Mouse (Mus musculus): ENCODE data around the gene Sec24a.
"Not testable (repeated sequence)": the region's sequence is repeated elsewhere in the genome, so short reads cannot be mapped to it uniquely, and the experiment has no call there.

Gene Sec24a

DNA sequence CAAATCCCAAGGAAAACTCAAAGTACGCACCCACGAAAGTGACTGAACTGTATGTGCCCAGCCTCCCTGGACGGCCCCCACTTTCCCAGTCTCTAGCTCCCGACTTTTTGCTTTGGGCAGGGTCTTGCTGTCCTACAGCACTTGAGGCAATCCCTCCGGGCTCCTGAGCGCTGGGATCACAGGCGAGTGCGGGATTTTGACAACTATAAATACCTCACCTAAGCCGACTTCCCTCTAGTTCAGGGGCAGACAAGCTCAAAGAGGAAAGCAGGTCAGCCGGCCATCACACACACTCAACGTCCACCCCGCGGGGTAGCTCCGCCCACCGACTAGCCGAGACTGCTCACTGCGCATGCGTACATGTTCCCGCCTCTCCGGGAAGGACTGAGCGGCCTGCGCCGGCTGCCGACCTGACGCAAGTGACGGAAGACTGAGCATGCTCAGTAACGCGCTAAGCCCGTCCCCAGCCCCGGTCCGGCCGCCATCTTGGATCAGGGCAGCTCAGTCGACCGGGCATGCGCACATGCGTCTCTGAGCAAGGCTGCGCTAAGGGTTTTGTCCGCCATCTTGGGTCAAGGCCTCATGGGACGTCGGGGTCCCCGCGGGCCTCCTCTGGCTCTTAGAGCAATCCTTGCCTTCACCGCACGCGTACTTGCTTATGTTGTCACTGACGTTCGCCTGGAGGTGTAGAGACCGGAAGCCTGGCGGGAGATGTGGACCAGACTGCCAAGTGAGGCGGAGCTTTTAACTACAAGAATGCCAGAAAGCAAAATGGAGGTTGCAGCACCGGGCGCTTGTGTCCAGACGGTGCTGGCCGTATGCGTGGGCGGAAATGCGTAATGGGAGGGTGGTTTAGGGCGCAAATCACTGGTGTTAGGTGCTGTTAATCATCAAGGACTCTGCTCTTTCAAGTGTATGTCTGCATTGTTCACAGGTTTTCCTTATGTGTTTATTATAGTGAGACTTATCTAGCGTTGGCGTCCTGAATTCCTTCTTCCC, 74.8 kb downstream of the Sec24a start, which contains the start of gene 0610009B22Rik:
Gene 0610009B22Rik (minus strand): TSS at position 545 of the 999 bp plus-strand sequence.
- DNase-seq (ENCODE audit: low spot score in 2 of 2) = peak; percentile 98 to 100

DNA sequence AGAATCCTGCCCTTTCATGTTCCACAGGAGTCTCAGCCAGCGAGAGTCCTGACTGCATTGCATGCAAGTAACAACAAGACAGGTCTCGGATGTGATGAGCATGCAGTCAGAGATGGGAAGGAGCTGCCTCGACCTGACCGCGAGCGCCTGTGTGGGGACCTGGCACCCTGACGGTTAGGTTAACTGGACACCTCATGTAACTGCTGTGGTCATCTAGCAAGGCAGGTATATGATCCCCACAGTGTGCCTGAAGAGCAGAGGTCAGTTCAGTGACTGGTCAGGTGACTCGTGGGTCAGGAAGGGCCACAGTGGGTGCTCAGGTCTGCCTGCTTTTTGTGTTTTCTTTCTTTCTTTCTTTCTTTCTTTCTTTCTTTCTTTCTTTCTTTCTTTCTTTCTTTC, 81.5 kb downstream of the Sec24a start:
- DNase-seq (ENCODE audit: low spot score in 2 of 2) = no peak

GRCm38 (mm10) chr11:51681324-51681975, 82.0 kb downstream of the Sec24a start:
- DNase-seq (ENCODE audit: low spot score in 2 of 2) = peak; percentile 82 to 90

DNA sequence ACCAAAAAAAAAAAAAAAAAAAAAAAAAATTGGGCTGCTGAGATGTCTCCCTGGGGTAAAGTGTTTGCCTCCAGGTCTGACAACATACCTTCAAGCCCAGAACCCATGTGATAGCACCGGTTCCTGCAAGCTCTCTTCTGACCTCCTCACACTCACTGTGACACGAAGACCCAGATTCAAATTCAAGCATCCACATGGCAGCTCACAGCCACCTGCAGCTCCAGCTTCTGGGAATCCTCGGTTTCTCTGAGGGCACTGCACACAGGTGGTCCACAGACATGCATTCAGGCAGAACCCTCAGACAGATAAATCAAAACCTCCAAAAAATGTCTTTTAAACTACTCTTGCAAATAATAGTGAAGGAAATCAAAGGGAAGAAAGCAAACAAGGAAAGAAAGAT, 84.0 kb downstream of the Sec24a start:
- no peak for DNase-seq (ENCODE audit: low spot score in 2 of 2)

GRCm38 (mm10) chr11:51677737-51678418, 85.6 kb downstream of the Sec24a start:
- no peak for DNase-seq (ENCODE audit: low spot score in 2 of 2)

DNA sequence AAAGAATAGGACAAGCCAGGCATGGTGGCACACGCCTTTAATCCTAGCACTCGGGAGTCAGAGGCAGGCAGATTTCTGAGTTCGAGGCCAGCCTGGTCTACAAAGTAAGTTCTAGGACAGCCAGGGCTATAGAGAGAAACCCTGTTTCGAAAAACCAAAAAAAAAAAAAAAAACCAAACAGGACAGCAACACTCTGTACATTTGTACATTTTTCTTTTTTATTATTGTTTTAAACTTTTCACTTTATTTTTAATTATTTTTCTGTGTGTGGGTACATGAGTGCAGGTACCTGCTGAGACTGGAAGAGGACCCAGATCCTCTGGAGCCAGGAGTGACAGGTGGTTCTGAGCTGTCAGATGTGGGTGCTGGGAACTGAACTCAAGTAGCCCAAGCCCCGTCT, 88.0 kb downstream of the Sec24a start:
- no peak for DNase-seq (ENCODE audit: low spot score in 2 of 2)

DNA sequence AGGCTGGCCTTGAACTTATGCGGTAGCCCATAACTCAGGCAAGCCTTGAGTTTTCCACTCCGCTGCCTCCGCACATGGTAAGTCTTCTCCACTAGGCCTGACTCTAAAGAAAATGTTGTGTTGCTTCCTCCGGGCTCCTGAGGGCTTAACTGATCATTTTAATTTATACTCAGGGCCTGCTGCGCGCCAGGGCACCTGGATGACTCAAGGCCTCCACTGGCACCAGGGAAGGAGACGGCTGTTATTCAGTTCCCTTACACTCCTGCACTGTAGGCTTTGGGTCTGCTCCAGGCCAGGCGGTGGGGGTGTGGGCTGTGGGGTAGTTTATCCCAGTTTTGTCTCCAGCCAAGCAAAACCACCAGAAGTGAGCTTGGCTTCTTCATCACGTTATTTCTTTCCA, 90.1 kb downstream of the Sec24a start:
- peak in 1 of 2 experiments; percentile 34 for DNase-seq (ENCODE audit: low spot score in 2 of 2)

- no peak for DNase-seq (ENCODE audit: low spot score in 2 of 2)
These were observed 92.1 kb downstream of the Sec24a start for GRCm38 (mm10) chr11:51671376-51671775.

DNA sequence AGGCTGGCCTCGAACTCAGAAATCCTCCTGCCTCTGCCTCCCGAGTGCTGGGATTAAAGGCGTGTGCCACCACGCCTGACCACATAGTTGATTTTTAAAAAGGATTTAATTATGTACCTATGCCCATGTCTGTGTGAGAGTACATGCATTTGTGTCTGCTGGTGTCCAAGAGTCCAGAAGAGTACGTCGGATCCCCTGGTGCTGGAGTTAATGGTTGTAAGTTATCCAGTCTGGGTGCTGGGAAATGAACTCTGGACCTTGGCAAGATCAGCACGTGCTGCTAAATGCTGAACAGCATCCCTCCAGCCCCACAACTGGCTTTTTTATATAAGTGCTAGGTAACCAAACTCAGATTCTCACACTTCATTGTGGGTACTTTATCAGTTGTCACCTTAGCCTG, 92.6 kb downstream of the Sec24a start:
- no peak for DNase-seq (ENCODE audit: low spot score in 2 of 2)

DNA sequence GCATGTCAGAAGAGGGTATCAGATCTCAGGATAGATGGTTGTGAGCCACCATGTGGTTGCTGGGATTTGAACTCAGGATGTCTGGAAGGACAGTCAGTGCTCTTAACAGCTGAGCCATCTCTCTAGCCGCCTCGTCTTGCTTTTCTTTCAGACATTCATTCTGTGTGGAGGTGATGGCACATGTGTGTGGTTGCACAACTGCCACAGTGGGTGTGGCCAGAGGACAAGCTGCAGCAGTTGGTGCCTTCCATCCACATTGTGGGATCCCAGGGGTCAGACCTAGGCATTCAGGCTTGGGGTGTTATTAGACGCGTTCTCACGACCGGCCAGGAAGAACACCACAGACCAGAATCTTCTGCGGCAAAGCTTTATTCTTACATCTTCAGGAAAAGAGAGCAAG, 98.7 kb downstream of the Sec24a start:
- not testable (repeated sequence) for DNase-seq (ENCODE audit: low spot score in 2 of 2)

- DNase-seq (ENCODE audit: low spot score in 2 of 2) = no peak
These were observed 100.8 kb downstream of the Sec24a start for GRCm38 (mm10) chr11:51662632-51663031.

DNA sequence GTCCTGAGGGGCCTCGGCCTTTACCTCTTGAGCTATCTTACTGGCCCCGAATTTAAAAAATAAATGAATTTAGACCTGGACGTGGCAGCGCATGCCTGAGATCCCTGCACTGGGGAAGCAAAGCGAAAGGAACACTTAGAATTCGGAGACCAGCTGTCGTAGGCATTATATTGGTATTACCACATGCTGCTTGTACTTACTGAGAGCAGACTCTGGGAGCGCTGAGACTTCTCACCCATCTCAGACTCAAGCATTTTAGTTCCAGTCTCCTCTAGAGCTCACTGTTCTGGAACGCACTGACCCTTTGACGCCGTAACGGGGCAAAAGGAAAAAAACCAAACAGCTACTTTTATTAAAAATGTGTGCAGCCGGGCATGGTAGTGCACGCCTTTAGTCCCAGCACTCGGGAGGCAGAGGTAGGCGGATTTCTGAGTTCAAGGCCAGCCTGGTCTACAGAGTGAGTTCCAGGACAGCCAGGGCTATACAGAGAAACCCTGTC, 101.5 kb downstream of the Sec24a start:
- no peak for DNase-seq (ENCODE audit: low spot score in 2 of 2)

GRCm38 (mm10) chr11:51658705-51659104, 104.7 kb downstream of the Sec24a start:
- peak; percentile 46 to 56 for DNase-seq (ENCODE audit: low spot score in 2 of 2)

DNA sequence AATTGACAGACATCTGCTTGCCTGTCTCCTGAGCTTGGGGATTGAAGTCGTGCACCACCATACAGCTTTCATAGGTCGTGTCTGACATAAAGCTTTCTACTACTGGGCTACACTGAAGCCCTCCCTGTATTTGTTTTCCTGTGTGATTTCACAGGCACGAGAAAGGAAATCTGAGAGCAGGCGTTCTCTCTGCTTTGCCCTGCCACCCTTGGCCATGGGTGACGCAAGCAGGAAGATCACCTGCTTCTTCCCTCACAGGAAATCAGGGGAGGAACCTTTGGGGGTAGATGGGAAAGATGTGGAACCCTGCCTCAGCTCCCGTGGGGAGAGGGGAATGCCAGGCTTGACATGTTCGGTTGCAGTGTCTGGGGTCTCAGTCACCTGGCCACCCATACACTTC, 105.1 kb downstream of the Sec24a start:
- no peak for DNase-seq (ENCODE audit: low spot score in 2 of 2)

DNA sequence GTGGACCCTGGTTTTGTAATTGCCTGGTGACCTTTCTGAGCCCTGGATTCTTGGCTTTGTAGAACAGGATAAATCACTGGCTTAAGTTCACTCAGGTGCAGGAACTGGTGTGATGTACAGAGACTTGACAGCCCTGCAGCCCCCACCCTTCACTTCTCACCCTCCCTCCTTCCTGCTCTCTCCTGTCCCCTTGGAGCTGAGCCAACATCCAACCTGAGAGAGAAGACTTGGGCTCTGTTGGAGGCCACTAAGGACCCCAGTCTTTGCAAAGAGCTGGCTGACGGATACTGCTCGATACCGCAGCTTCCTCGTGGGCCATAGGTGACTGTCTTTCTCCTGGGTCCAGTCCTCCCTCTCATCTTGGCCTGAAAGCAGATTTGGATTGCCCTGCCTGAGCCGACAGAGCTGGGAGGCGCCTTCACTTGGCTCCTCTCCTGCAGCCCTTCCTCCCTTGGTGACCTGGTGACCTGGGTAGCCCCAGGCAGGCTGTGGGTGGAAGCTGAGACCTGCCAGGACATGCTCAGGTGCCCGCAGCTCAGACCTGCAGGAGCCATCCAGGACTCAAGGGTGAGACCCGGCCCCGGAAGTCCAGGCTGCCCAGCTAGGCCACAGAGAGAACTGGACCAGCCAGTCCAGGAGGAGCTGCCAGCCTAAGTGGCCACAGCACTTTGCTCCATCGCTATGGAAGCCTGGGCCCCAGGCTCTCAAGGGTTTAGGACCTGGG, 106.5 kb downstream of the Sec24a start:
- peak; percentile 83 to 85 for DNase-seq (ENCODE audit: low spot score in 2 of 2)

DNA sequence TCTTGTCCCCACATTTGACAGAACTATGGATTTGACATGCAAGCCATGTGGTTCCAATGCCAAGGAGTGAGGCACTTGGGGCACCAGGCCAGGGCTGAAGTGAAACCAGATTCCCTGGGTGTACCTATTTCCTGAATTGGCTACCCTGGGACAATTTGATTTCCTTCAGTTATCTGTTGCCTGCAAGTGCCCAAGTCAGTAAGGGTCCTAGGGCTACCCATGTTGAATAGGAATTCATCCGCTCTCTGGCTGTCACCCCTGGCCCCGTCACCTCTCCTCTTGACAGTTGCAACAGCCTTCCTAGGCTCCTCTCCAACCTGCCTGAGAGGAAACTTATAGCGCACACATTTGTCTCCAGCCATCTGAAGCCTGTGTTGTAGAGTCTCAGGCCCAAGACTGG, 108.5 kb downstream of the Sec24a start:
- no peak for DNase-seq (ENCODE audit: low spot score in 2 of 2)

DNA sequence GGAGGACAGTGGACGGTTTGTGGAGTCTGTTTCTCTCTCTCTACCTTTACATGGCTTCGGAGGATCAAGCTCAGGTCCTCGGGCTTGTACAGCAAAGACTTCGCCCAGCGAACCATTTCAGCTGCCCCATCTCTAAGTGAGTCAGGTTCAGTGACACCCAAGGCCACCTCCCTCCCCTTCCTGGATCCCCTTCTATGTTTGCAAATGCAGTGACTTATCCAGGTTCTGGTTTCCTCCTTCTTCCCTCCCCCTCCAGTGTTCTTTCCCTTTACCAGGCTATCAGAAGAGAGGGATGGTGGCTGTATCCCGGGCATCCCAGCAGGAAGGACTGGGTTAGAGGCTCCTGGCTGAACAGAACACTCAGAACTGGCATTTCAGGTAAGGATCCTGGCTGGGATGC, 109.7 kb downstream of the Sec24a start:
- no peak for DNase-seq (ENCODE audit: low spot score in 2 of 2)

- DNase-seq (ENCODE audit: low spot score in 2 of 2) = no peak
These were observed 110.5 kb downstream of the Sec24a start for GRCm38 (mm10) chr11:51652889-51653418.

DNA sequence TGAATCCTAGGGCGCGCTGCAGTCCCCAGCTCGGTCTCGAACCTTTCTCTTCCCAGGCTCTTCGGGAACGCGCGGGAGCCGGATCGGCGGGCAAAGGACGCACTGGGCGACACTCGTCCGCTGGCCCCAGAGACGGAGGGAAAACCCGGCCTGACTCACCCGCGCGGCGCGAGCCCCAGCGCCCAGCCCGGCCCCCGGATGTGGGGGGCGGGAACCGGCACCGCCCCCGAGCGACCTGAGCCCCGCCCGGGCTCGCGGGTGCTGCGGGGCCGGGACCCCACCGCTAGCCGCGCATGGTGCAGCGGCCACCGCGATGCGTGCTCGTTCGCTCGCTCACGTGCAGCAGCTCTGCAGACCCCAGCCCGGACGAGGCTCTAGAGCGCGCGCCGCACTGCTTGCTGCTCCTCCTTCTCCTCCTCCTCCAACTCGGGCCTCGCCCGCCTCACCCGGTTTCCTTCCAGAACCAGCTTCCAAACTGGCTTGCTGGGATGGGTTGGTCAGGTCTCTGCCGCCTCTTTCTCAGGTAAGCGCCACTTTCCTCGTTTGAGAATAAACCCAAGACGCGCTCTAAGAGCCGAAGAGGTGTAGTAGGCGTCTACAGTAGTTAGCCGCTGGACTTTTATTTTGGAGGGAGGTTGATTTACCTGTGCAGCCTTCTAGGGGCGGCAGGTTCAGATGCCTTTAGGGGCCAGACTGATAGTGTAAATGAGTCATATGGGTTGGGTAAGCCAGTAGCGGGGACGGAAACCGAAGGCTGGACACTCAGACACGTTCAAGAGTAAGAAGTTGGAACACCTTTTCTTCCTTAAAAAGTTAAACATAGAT, 112.5 kb downstream of the Sec24a start, which contains the start of the genes N4bp3 and D930048N14Rik:
Gene N4bp3 (minus strand): TSS at position 152 of the 825 bp plus-strand sequence.
Gene D930048N14Rik (plus strand): TSS at position 264 of the 825 bp plus-strand sequence.
- peak; percentile 75 to 79 for DNase-seq (ENCODE audit: low spot score in 2 of 2)

- DNase-seq (ENCODE audit: low spot score in 2 of 2) = no peak
These were observed 113.2 kb downstream of the Sec24a start for GRCm38 (mm10) chr11:51650261-51650660.
